Mouse (Mus musculus): ENCODE results near the gene Cmpk2. TPM values are rescaled to one million over a fixed set of nuclear protein-coding genes. Genes with fewer than 3 reads are reported as not detected.
"Not testable (repeated sequence)": the region's sequence is repeated elsewhere in the genome, so short reads cannot be mapped to it uniquely, and the experiment has no call there.

Gene Cmpk2
- 8.5 and 8.9 TPM in 2 replicates for polyA plus RNA-seq (2015; fragmentation: Nextera tagmentation; extraction: Ambion mirVana)

- Histone ChIP-seq H3K27me3 (ENCODE audit: control insufficient read depth, insufficient read depth, low read depth, low read length) (no peaks in the 10 kb centered on the region), H3K4me1 (ENCODE audit: control insufficient read depth, low read depth, low read length) (peaks cover 46% of the 10 kb centered on the region), H3K9ac (ENCODE audit: low read depth, low read length) (peak within 1 kb of the TSS; percentile 90), H3K36me3 (ENCODE audit: control insufficient read depth, insufficient read depth) (no peaks in the 10 kb centered on the region), H3K4me2 (ENCODE audit: low read depth, low read length) (peak within 1 kb of the TSS; percentile 98), H3K27ac (ENCODE audit: low read length) (peak within 1 kb of the TSS; percentile 86), H3K9me3 (replicated peaks; ENCODE audit: control insufficient read depth, low read length) (no peaks in the 10 kb centered on the region), H3K4me3 (ENCODE audit: low read depth, low read length) (peak within 1 kb of the TSS; percentile 87)
- under 1% methylated on average over 69 of the region's 69 CpGs for WGBS (ENCODE audit: insufficient replicate concordance)
- peak; percentile 49 for ATAC-seq (ENCODE audit: low read depth)
These were observed at the start of gene Cmpk2 for GRCm38 (mm10) chr12:26469098-26470041. Gene Cmpk2 (plus strand): TSS chr12:26469204.

- WGBS (ENCODE audit: insufficient replicate concordance), result 76% methylated on average over 2 of the region's 2 CpGs
- Histone ChIP-seq H3K4me1 (ENCODE audit: control insufficient read depth, low read depth, low read length) (peaks cover 4% of the 10 kb centered on the region; the same call in 1 of the 2 replicates), H3K4me3 (ENCODE audit: low read depth, low read length) (no peak overlapping the region), H3K36me3 (ENCODE audit: control insufficient read depth, insufficient read depth) (no peaks in the 10 kb centered on the region), H3K9ac (ENCODE audit: low read depth, low read length) (no peak overlapping the region), H3K9me3 (replicated peaks; ENCODE audit: control insufficient read depth, low read length) (no peaks in the 10 kb centered on the region), H3K27me3 (ENCODE audit: control insufficient read depth, insufficient read depth, low read depth, low read length) (no peaks in the 10 kb centered on the region), H3K4me2 (ENCODE audit: low read depth, low read length) (no peak overlapping the region), H3K27ac (ENCODE audit: low read length) (no peak overlapping the region)
- no peak for ATAC-seq (ENCODE audit: low read depth)
These were observed 44.2 kb upstream of the Cmpk2 start for GRCm38 (mm10) chr12:26424841-26425240.

GRCm38 (mm10) chr12:26428771-26429170 lies 40.2 kb upstream of the Cmpk2 start:
- H3K27ac ChIP-seq (ENCODE audit: low read length); H3K4me2 ChIP-seq (ENCODE audit: low read depth, low read length); H3K9ac ChIP-seq (ENCODE audit: low read depth, low read length); H3K9me3 ChIP-seq (replicated peaks; ENCODE audit: control insufficient read depth, low read length); H3K36me3 ChIP-seq (ENCODE audit: control insufficient read depth, insufficient read depth); H3K4me1 ChIP-seq (ENCODE audit: control insufficient read depth, low read depth, low read length); ATAC-seq (ENCODE audit: low read depth); H3K27me3 ChIP-seq (ENCODE audit: control insufficient read depth, insufficient read depth, low read depth, low read length); H3K4me3 ChIP-seq (ENCODE audit: low read depth, low read length): not testable (repeated sequence)
- WGBS (ENCODE audit: insufficient replicate concordance), result 67% methylated on average over 2 of the region's 2 CpGs

- WGBS (ENCODE audit: insufficient replicate concordance), result 56% methylated on average over 4 of the region's 4 CpGs
- no peaks in the 10 kb centered on the region for H3K9me3 ChIP-seq (replicated peaks; ENCODE audit: control insufficient read depth, low read length)
- H3K4me2 ChIP-seq (ENCODE audit: low read depth, low read length), result no peak overlapping the region
- no peaks in the 10 kb centered on the region for H3K27me3 ChIP-seq (ENCODE audit: control insufficient read depth, insufficient read depth, low read depth, low read length)
- H3K9ac ChIP-seq (ENCODE audit: low read depth, low read length), result no peak overlapping the region
- ATAC-seq (ENCODE audit: low read depth), result no peak
- H3K36me3 ChIP-seq (ENCODE audit: control insufficient read depth, insufficient read depth), result no peaks in the 10 kb centered on the region
- no peak overlapping the region for H3K4me3 ChIP-seq (ENCODE audit: low read depth, low read length)
- H3K4me1 ChIP-seq (ENCODE audit: control insufficient read depth, low read depth, low read length), result no peaks in the 10 kb centered on the region
- no peak overlapping the region for H3K27ac ChIP-seq (ENCODE audit: low read length)
These were observed 32.7 kb upstream of the Cmpk2 start for GRCm38 (mm10) chr12:26436334-26436733.

GRCm38 (mm10) chr12:26437950-26438349 lies 31.1 kb upstream of the Cmpk2 start:
- H3K4me3 ChIP-seq (ENCODE audit: low read depth, low read length), result no peak overlapping the region
- H3K27me3 ChIP-seq (ENCODE audit: control insufficient read depth, insufficient read depth, low read depth, low read length), result no peaks in the 10 kb centered on the region
- H3K9ac ChIP-seq (ENCODE audit: low read depth, low read length), result no peak overlapping the region
- no peak for ATAC-seq (ENCODE audit: low read depth)
- no peak overlapping the region for H3K27ac ChIP-seq (ENCODE audit: low read length)
- H3K9me3 ChIP-seq (replicated peaks; ENCODE audit: control insufficient read depth, low read length), result no peaks in the 10 kb centered on the region
- H3K4me1 ChIP-seq (ENCODE audit: control insufficient read depth, low read depth, low read length), result no peaks in the 10 kb centered on the region
- no peaks in the 10 kb centered on the region for H3K36me3 ChIP-seq (ENCODE audit: control insufficient read depth, insufficient read depth)
- WGBS (ENCODE audit: insufficient replicate concordance), result 51% methylated on average over 3 of the region's 3 CpGs
- no peak overlapping the region for H3K4me2 ChIP-seq (ENCODE audit: low read depth, low read length)

- no peak overlapping the region for H3K27ac ChIP-seq (ENCODE audit: low read length)
- no peak overlapping the region for H3K9ac ChIP-seq (ENCODE audit: low read depth, low read length)
- no peak overlapping the region for H3K4me2 ChIP-seq (ENCODE audit: low read depth, low read length)
- H3K36me3 ChIP-seq (ENCODE audit: control insufficient read depth, insufficient read depth), result no peaks in the 10 kb centered on the region
- H3K9me3 ChIP-seq (replicated peaks; ENCODE audit: control insufficient read depth, low read length), result no peaks in the 10 kb centered on the region
- H3K4me1 ChIP-seq (ENCODE audit: control insufficient read depth, low read depth, low read length), result no peaks in the 10 kb centered on the region
- no peak overlapping the region for H3K4me3 ChIP-seq (ENCODE audit: low read depth, low read length)
- WGBS (ENCODE audit: insufficient replicate concordance), result 43% methylated on average over 3 of the region's 3 CpGs
- no peaks in the 10 kb centered on the region for H3K27me3 ChIP-seq (ENCODE audit: control insufficient read depth, insufficient read depth, low read depth, low read length)
- ATAC-seq (ENCODE audit: low read depth), result no peak
These were observed 29.6 kb upstream of the Cmpk2 start for GRCm38 (mm10) chr12:26439366-26439765.

- Histone ChIP-seq H3K9me3 (replicated peaks; ENCODE audit: control insufficient read depth, low read length) (no peaks in the 10 kb centered on the region), H3K4me2 (ENCODE audit: low read depth, low read length) (no peak overlapping the region), H3K4me1 (ENCODE audit: control insufficient read depth, low read depth, low read length) (no peaks in the 10 kb centered on the region), H3K4me3 (ENCODE audit: low read depth, low read length) (no peak overlapping the region), H3K36me3 (ENCODE audit: control insufficient read depth, insufficient read depth) (no peaks in the 10 kb centered on the region), H3K27me3 (ENCODE audit: control insufficient read depth, insufficient read depth, low read depth, low read length) (no peaks in the 10 kb centered on the region), H3K27ac (ENCODE audit: low read length) (no peak overlapping the region), H3K9ac (ENCODE audit: low read depth, low read length) (no peak overlapping the region)
- 0% methylated on average over 2 of the region's 2 CpGs for WGBS (ENCODE audit: insufficient replicate concordance)
- ATAC-seq (ENCODE audit: low read depth), result no peak
These were observed 24.9 kb upstream of the Cmpk2 start for GRCm38 (mm10) chr12:26444054-26444453.

GRCm38 (mm10) chr12:26444511-26444910 lies 24.5 kb upstream of the Cmpk2 start:
- 68% methylated on average over 2 of the region's 2 CpGs for WGBS (ENCODE audit: insufficient replicate concordance)
- Histone ChIP-seq H3K27ac (ENCODE audit: low read length) (no peak overlapping the region), H3K4me1 (ENCODE audit: control insufficient read depth, low read depth, low read length) (no peaks in the 10 kb centered on the region), H3K4me2 (ENCODE audit: low read depth, low read length) (no peak overlapping the region), H3K9me3 (replicated peaks; ENCODE audit: control insufficient read depth, low read length) (no peaks in the 10 kb centered on the region), H3K4me3 (ENCODE audit: low read depth, low read length) (no peak overlapping the region), H3K9ac (ENCODE audit: low read depth, low read length) (no peak overlapping the region), H3K27me3 (ENCODE audit: control insufficient read depth, insufficient read depth, low read depth, low read length) (no peaks in the 10 kb centered on the region), H3K36me3 (ENCODE audit: control insufficient read depth, insufficient read depth) (no peaks in the 10 kb centered on the region)
- no peak for ATAC-seq (ENCODE audit: low read depth)

GRCm38 (mm10) chr12:26446377-26447045 lies 22.5 kb upstream of the Cmpk2 start:
- H3K4me2 ChIP-seq (ENCODE audit: low read depth, low read length), result no peak overlapping the region
- no peak for ATAC-seq (ENCODE audit: low read depth)
- peaks cover 4% of the 10 kb centered on the region for H3K4me1 ChIP-seq (ENCODE audit: control insufficient read depth, low read depth, low read length)
- no peak overlapping the region for H3K27ac ChIP-seq (ENCODE audit: low read length)
- no peak overlapping the region for H3K4me3 ChIP-seq (ENCODE audit: low read depth, low read length)
- H3K9ac ChIP-seq (ENCODE audit: low read depth, low read length), result no peak overlapping the region
- no peaks in the 10 kb centered on the region for H3K9me3 ChIP-seq (replicated peaks; ENCODE audit: control insufficient read depth, low read length)
- H3K27me3 ChIP-seq (ENCODE audit: control insufficient read depth, insufficient read depth, low read depth, low read length), result no peaks in the 10 kb centered on the region
- 65% methylated on average over 4 of the region's 4 CpGs for WGBS (ENCODE audit: insufficient replicate concordance)
- H3K36me3 ChIP-seq (ENCODE audit: control insufficient read depth, insufficient read depth), result no peaks in the 10 kb centered on the region

Measured in liver, embryonic 16.5 days (tissue).